Mouse (Mus musculus): Measurements from ENCODE around the gene Slc2a10. TPM values are rescaled to one million over a fixed set of nuclear protein-coding genes. Genes with fewer than 3 reads are reported as not detected.

The Slc2a10 gene
- polyA plus RNA-seq (2016; fragmentation: Nextera tagmentation; extraction: Ambion mirVana), result 4.7 and 5.3 TPM in 2 replicates

DNA sequence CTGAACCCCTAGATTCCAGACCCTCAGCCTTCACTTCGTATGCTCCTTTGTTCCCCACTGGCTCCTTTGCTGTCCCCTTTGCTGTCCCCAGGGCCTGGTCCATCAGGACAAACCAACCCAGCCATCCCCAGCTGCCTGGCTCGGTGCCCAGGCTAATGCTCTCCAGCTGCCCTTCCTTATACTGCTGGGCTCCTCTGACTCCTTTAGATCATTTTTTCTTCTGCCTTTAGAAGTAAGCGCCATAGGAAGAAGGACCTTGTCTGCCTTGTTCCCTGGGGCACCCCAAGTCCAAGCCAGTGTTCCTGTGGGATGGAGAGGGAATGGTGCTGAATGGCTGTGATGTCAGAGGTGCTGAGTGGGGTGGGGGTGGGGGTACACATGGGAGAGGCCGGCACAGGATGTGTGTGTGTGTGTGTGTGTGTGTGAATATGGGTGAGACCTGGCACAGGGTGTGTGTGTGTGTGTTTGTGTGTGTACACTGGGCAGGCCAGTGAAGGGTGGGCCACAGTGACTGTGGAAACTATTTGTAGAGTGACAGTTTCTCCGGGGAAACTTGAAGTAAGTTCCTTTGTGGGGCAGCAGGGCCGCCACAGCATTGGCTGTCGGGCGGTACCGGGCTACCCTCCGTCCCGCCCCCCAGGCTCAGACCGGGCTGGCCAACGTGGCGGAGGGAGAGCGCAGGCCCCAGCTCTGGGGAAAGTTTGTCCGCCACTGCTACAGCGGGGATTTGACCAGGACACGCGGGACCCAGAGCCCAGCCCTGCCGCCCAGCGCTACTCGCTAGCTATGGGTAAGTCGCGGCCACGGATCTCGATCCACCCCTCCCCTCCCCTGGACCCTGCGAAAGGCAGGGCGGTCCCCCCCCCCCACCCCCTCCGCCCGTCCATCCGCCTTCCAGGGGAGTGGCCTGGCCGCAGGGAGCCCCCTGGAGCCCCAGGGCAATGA is at the start of gene Slc2a10:
Slc2a10 (plus strand) TSS at position 529 of the 945 bp plus-strand sequence.
- Histone ChIP-seq H3K27me3 (replicated peaks) (peaks cover 8% of the 10 kb centered on the region; the same call in 1 of the 2 replicates), H3K36me3 (no peaks in the 10 kb centered on the region), H3K9me3 (no peaks in the 10 kb centered on the region), H3K4me1 (peaks cover 26% of the 10 kb centered on the region), H3K4me3 (peak within 1 kb of the TSS; percentile 32), H3K27ac (no peak within 1 kb of the TSS), H3K9ac (peak within 1 kb of the TSS; percentile 53), H3K4me2 (replicated peaks) (peak within 1 kb of the TSS; percentile 65)
- 6% methylated on average over 31 of the region's 32 CpGs for WGBS
- peak; percentile 87 for ATAC-seq (ENCODE audit: low FRiP score, low read depth)

DNA sequence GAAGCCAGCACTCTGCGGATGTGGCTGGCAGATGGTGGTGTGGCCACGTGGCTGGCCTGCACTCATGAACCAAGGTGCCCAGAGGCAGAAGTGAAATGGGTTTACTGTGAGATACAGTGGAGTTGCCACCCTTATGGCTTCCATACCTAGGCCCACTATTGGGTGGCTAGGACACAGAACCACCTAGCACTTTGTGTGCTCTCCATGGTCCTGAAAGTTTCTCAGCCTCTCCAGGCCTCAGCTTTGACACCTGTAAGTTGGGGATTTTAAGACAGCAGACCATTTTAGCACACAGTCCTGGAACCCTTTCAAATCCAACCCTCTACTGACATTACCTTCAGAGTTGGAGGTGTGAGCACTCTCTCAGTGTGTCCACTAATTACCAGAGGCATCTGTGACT is 46.9 kb upstream of the Slc2a10 start:
- Histone ChIP-seq H3K4me2 (replicated peaks) (no peak overlapping the region), H3K27me3 (replicated peaks) (no peaks in the 10 kb centered on the region), H3K27ac (no peak overlapping the region), H3K4me3 (no peak overlapping the region), H3K9ac (no peak overlapping the region), H3K36me3 (no peaks in the 10 kb centered on the region), H3K9me3 (no peaks in the 10 kb centered on the region), H3K4me1 (0 out of 2 replicates have a peak, but pooled peaks cover 7% of the 10 kb centered on the region)
- WGBS, result 61% methylated on average over 2 of the region's 2 CpGs
- no peak for ATAC-seq (ENCODE audit: low FRiP score, low read depth)

DNA sequence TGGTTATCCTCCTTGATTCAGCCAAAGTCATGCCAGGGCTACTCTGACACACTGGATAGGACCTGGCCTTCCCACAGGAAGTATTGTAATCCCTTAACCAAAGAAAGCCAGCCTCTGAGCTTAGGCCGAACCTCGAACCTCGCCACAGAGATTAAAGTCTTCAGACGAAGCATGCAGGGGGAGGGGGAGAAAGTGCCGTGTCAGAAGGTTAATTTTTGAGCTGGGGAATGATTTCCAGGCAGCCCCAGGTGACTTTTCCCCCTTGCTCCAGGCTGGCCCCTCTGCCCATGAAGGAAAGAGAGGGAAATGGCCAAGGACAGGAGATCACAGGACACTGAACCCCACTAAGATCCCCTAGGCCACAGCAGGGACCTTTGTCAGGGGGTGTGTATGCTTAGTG is 45.4 kb upstream of the Slc2a10 start:
- Histone ChIP-seq H3K9me3 (no peaks in the 10 kb centered on the region), H3K27me3 (replicated peaks) (no peaks in the 10 kb centered on the region), H3K4me2 (replicated peaks) (no peak overlapping the region), H3K4me3 (no peak overlapping the region), H3K36me3 (no peaks in the 10 kb centered on the region), H3K9ac (no peak overlapping the region), H3K27ac (no peak overlapping the region), H3K4me1 (0 out of 2 replicates have a peak, but pooled peaks cover 7% of the 10 kb centered on the region)
- ATAC-seq (ENCODE audit: low FRiP score, low read depth), result no peak
- 76% methylated on average over 5 of the region's 5 CpGs for WGBS

DNA sequence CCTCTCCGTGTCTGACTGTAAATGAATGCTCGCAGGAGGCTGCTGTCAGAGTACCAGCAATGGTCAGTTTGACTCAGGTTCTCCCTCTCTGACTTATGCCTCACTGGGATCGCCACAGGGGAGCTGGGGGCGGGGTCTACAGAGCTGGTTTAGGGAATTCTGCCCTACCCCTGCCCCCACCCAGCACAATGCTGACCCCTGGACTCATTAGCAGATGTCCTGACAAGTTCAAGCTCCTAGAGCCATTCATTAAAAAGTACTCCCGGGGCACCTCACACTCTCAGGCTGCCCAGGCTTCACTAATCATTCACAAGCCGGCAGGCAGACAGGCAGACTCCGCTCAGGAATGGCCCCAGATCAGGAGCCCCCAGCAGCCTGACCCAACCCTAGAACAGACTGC is 43.9 kb upstream of the Slc2a10 start:
- H3K4me2 ChIP-seq (replicated peaks), result no peak overlapping the region
- no peaks in the 10 kb centered on the region for H3K27me3 ChIP-seq (replicated peaks)
- H3K36me3 ChIP-seq, result no peaks in the 10 kb centered on the region
- WGBS, result 28% methylated on average over 7 of the region's 7 CpGs
- no peak overlapping the region for H3K4me3 ChIP-seq
- ATAC-seq (ENCODE audit: low FRiP score, low read depth), result no peak
- no peaks in the 10 kb centered on the region for H3K9me3 ChIP-seq
- no peak overlapping the region for H3K9ac ChIP-seq
- H3K27ac ChIP-seq, result no peak overlapping the region
- 0 out of 2 replicates have a peak, but pooled peaks cover 7% of the 10 kb centered on the region for H3K4me1 ChIP-seq

DNA sequence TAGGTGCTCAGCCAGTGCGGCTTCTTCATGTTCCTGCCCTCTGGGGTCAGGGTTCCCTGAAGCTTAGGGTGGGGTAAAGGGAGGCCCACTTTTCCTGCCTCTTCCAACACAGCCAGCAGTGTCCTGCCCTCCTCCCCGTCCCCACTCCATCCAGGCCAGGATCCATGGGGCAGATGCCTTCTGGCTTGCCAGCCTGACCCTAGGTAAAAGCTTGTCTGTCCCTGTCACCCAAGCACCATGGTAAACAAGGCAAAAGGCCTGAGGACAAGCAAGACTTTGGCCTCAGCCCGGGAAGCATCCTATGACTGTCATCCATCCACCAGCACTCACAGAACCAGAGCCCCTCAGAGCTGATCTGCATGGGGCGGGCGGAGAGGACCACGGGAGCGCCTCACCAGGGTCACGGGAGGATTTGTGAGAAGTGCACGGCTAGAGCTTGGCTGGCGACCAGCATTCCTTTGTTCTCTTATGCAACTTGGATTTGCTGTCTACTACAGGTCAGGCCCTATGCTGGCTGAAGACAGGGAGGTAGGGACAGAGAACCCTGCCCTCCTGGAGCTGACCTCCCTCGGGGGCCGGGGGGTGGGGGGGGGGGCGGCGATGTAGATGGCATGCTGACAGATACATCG is 35.6 kb upstream of the Slc2a10 start:
- no peak overlapping the region for H3K4me3 ChIP-seq
- H3K27me3 ChIP-seq (replicated peaks), result peaks cover 18% of the 10 kb centered on the region
- WGBS, result 63% methylated on average over 15 of the region's 15 CpGs
- H3K4me1 ChIP-seq, result peaks cover 5% of the 10 kb centered on the region; the same call in 1 of the 2 replicates
- no peak overlapping the region for H3K4me2 ChIP-seq (replicated peaks)
- H3K9ac ChIP-seq, result no peak overlapping the region
- no peak for ATAC-seq (ENCODE audit: low FRiP score, low read depth)
- no peak overlapping the region for H3K27ac ChIP-seq
- H3K36me3 ChIP-seq, result no peaks in the 10 kb centered on the region
- no peaks in the 10 kb centered on the region for H3K9me3 ChIP-seq

DNA sequence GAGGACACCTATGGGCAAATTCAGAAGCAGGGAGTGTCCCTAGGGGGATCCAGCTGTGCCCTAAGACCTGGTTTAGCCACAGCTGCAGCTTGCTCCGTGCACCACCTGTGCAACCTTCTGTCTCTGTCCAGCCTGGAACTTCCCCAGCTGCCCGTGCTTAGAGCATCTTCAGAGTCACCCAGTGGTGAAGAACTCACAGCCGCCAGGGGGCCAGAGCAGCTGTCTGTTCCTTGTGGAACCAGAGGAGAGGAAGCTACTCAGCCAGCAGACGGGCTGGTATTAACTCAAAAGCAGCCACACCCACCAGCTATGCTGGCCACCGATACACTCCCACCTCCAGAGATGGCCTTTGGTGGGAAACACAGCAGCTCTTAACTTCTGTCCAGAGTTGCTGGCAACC is 33.4 kb upstream of the Slc2a10 start:
- no peak for ATAC-seq (ENCODE audit: low FRiP score, low read depth)
- Histone ChIP-seq H3K27me3 (replicated peaks) (peaks cover 24% of the 10 kb centered on the region), H3K36me3 (no peaks in the 10 kb centered on the region), H3K4me1 (peaks cover 10% of the 10 kb centered on the region; the same call in 1 of the 2 replicates), H3K4me2 (replicated peaks) (no peak overlapping the region), H3K27ac (no peak overlapping the region), H3K9me3 (no peaks in the 10 kb centered on the region), H3K4me3 (no peak overlapping the region), H3K9ac (no peak overlapping the region)
- WGBS, result 33% methylated on average over 5 of the region's 5 CpGs

DNA sequence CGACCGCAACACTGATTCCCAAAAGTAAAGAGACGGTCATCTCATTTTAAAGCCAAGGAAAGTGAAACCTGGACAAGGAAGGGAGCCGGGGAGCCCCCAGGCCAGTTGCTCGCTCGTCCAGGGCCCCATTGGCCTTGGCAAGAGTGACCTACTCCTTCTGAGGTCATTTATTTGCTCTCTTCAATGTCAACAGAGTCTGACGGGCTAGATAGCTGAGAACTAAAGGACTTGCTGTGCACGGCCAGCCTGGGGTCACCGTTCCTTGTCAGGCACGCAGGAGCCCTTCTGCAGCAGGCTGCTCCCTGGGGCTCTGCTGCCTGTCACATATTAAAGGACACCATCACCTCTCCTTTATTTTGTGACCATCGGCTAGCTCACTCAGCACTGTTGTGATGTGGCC is 31.6 kb upstream of the Slc2a10 start:
- peaks cover 10% of the 10 kb centered on the region; the same call in 1 of the 2 replicates for H3K4me1 ChIP-seq
- no peak for ATAC-seq (ENCODE audit: low FRiP score, low read depth)
- H3K36me3 ChIP-seq, result no peaks in the 10 kb centered on the region
- no peak overlapping the region for H3K27ac ChIP-seq
- no peak overlapping the region for H3K9ac ChIP-seq
- H3K4me3 ChIP-seq, result no peak overlapping the region
- H3K9me3 ChIP-seq, result no peaks in the 10 kb centered on the region
- H3K27me3 ChIP-seq (replicated peaks), result peaks cover 20% of the 10 kb centered on the region
- H3K4me2 ChIP-seq (replicated peaks), result no peak overlapping the region
- 80% methylated on average over 11 of the region's 11 CpGs for WGBS

DNA sequence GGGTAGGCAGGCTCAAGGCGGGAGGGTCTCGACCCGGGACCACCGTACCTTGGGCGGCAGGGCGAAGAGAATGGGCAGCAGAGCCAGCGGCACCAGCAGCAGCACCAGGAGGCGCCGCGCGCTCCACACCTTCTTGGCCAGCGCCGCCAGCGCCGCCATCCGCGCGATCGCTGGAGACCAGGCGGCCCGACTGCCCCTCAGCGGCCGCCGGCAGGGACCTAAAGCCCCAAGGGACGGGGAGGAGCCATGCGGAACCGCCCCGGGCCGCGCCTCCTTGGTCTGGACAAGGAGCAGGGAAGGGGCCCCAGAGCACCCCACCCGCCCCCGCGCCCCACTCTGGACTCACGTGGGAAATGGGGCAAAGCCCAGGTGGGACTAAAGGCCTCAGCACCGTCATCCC is 30.6 kb upstream of the Slc2a10 start, which contains the start of gene Slc13a3:
Slc13a3 (minus strand) TSS at position 228 of the 400 bp plus-strand sequence.
- no peak within 1 kb of the TSS for H3K27ac ChIP-seq
- peak within 1 kb of the TSS; percentile 42; the same call in 1 of the 2 replicates for H3K9ac ChIP-seq
- H3K4me2 ChIP-seq (replicated peaks), result peak within 1 kb of the TSS; percentile 54
- H3K9me3 ChIP-seq, result no peaks in the 10 kb centered on the region
- H3K36me3 ChIP-seq, result no peaks in the 10 kb centered on the region
- peaks cover 20% of the 10 kb centered on the region for H3K27me3 ChIP-seq (replicated peaks)
- ATAC-seq (ENCODE audit: low FRiP score, low read depth), result no peak
- WGBS, result 4% methylated on average over 35 of the region's 35 CpGs
- peak within 1 kb of the TSS; percentile 19 for H3K4me3 ChIP-seq
- H3K4me1 ChIP-seq, result peaks cover 10% of the 10 kb centered on the region; the same call in 1 of the 2 replicates

DNA sequence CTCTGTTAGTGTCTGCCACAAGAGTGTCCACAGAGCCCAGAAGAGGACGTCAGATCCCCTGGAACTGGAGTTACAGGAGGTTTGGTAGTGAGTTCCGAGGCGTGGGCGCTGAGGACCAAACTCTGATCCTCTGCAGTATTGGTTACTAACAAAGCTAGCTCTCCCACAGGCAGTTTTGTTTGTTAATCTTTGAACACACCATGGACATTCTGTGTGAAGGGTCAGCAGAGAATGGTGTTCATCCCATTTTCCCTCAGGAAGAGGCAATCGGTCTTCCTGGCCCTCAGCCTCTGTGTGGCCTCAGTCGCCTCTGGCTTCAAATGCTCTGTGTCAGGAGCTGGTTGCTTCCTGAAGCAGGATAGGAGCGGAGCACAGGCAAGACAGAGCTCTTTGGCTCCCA is 28.2 kb upstream of the Slc2a10 start:
- Histone ChIP-seq H3K27me3 (replicated peaks) (peaks cover 20% of the 10 kb centered on the region), H3K9me3 (no peaks in the 10 kb centered on the region), H3K27ac (no peak overlapping the region), H3K9ac (no peak overlapping the region), H3K36me3 (no peaks in the 10 kb centered on the region), H3K4me2 (replicated peaks) (no peak overlapping the region), H3K4me3 (no peak overlapping the region), H3K4me1 (peaks cover 7% of the 10 kb centered on the region; the same call in 1 of the 2 replicates)
- ATAC-seq (ENCODE audit: low FRiP score, low read depth), result no peak
- 83% methylated on average over 7 of the region's 7 CpGs for WGBS

DNA sequence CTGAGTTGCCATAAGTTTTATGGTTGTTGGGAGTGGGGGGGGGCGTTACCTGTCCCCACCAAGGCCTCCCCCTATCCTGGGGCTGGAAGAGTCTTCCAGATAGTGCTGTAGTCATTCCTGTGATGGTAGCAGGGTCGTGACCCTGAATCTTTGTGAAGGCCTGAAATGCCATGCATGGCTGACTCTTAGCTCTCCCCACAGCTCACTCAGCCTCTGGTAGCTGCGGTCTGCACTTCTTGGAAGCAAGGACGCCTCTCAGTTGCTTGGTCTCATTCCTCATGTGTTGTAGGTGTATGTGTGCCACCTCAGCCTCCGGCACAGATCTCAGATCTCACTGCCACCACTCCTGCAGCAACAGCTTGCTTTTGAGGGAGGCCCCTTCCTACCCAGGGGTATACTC is 27.7 kb upstream of the Slc2a10 start:
- no peak overlapping the region for H3K27ac ChIP-seq
- H3K36me3 ChIP-seq, result no peaks in the 10 kb centered on the region
- 55% methylated on average over 5 of the region's 5 CpGs for WGBS
- no peak overlapping the region for H3K4me2 ChIP-seq (replicated peaks)
- H3K4me3 ChIP-seq, result no peak overlapping the region
- peaks cover 7% of the 10 kb centered on the region; the same call in 1 of the 2 replicates for H3K4me1 ChIP-seq
- ATAC-seq (ENCODE audit: low FRiP score, low read depth), result no peak
- peaks cover 20% of the 10 kb centered on the region for H3K27me3 ChIP-seq (replicated peaks)
- no peak overlapping the region for H3K9ac ChIP-seq
- no peaks in the 10 kb centered on the region for H3K9me3 ChIP-seq

DNA sequence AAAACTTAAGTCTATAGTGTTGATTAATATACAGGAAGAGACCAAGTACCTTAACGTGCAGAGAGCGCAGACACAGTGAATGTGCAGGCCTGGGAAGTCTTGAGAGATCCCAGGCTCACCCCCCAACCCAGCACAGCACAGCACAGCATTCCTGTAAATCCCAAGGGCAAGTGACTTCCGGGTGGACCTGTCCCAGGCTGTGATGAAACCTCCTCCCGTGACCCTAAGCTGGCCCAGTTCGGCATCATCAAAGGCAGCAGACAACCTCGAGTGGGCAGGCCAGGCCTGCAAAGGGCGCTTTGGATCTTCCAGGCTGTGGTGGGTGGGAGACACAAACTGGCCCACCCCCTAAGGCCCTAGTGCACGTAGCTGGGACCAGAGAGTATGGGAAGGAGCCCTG is 21.6 kb upstream of the Slc2a10 start:
- no peak overlapping the region for H3K9ac ChIP-seq
- no peak overlapping the region for H3K4me3 ChIP-seq
- H3K27ac ChIP-seq, result no peak overlapping the region
- no peak for ATAC-seq (ENCODE audit: low FRiP score, low read depth)
- 63% methylated on average over 8 of the region's 8 CpGs for WGBS
- no peaks in the 10 kb centered on the region for H3K36me3 ChIP-seq
- H3K27me3 ChIP-seq (replicated peaks), result no peaks in the 10 kb centered on the region
- no peaks in the 10 kb centered on the region for H3K9me3 ChIP-seq
- no peak overlapping the region for H3K4me2 ChIP-seq (replicated peaks)
- peaks cover 6% of the 10 kb centered on the region for H3K4me1 ChIP-seq

DNA sequence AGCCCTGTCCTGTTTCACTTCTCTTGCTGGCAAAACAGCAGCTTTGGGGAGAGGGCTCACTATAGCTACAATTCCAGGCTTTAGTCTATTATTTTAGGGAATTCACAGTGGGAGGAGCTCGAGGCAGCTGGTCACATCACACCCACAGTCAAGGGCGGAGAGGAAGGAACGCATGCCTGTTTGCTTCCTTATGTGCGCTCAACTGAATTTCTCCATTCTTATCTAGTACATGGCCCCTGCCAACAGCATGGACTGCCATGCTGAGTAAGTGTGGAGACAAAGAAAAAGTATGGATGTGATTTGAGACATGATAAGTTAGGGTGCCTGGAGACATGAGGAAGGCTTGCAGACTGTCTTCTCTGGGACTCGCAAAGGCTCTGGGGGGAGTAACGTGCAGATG is 19.4 kb upstream of the Slc2a10 start:
- Histone ChIP-seq H3K9ac (no peak overlapping the region), H3K4me1 (peaks cover 6% of the 10 kb centered on the region), H3K27ac (no peak overlapping the region), H3K9me3 (no peaks in the 10 kb centered on the region), H3K27me3 (replicated peaks) (no peaks in the 10 kb centered on the region), H3K36me3 (peaks cover 11% of the 10 kb centered on the region), H3K4me3 (no peak overlapping the region), H3K4me2 (replicated peaks) (no peak overlapping the region)
- 66% methylated on average over 6 of the region's 6 CpGs for WGBS
- no peak for ATAC-seq (ENCODE audit: low FRiP score, low read depth)

Measured in neural tube, embryonic 12.5 days (tissue).